Mouse (Mus musculus) midbrain, embryonic 12.5 days (tissue): ENCODE results near the gene Flad1. TPM values are rescaled to one million over a fixed set of nuclear protein-coding genes. Genes with fewer than 3 reads are reported as not detected.

ENCODE experiments used
- polyA plus RNA-seq: library from polyadenylated mRNA; unstranded; fragments of >200 nt; fragmentation: Nextera tagmentation; extraction: Ambion mirVana; gene quantifications from 2 replicates; pipeline ENCODE4 v1.2.1, GENCODE M21; 2016

Flad1 gene
- polyA plus RNA-seq, 1 experiment from 2014 or later, result 34.4 TPM

Other genes starting within 250 kb of the Flad1 start
- gene Clk2, start 247.1 kb downstream of the Flad1 start, polyA plus RNA-seq, result 42.3 and 46.5 TPM in 2 replicates
- 94.2 and 97.1 TPM in 2 replicates for gene Scamp3, start 234.4 kb downstream of the Flad1 start, polyA plus RNA-seq
- gene Fam189b, start 228.7 kb downstream of the Flad1 start, polyA plus RNA-seq, result 29.5 and 30.3 TPM in 2 replicates
- gene Gba, start 208.9 kb downstream of the Flad1 start, polyA plus RNA-seq, result 42.4 and 45.8 TPM in 2 replicates
- 105 and 107 TPM in 2 replicates for gene Thbs3, start 196.7 kb downstream of the Flad1 start, polyA plus RNA-seq
- gene Mtx1, start 184.8 kb downstream of the Flad1 start, polyA plus RNA-seq, result 183 and 185 TPM in 2 replicates
- 3.8 and 5.2 TPM in 2 replicates for gene Muc1, start 182.8 kb downstream of the Flad1 start, polyA plus RNA-seq
- 253 and 255 TPM in 2 replicates for gene Krtcap2, start 165.9 kb downstream of the Flad1 start, polyA plus RNA-seq
- 25.1 and 25.5 TPM in 2 replicates for gene Trim46, start 165.6 kb downstream of the Flad1 start, polyA plus RNA-seq
- gene Dpm3, start 152.5 kb downstream of the Flad1 start, polyA plus RNA-seq, result 72.2 and 76.1 TPM in 2 replicates
- 38.1 and 39.6 TPM in 2 replicates for gene Slc50a1, start 141.3 kb downstream of the Flad1 start, polyA plus RNA-seq
- 9.5 and 11.0 TPM in 2 replicates for gene Efna1, start 130.7 kb downstream of the Flad1 start, polyA plus RNA-seq
- gene Efna3, start 88.9 kb downstream of the Flad1 start, polyA plus RNA-seq, result 10.7 and 11.1 TPM in 2 replicates
- 16.8 and 17.3 TPM in 2 replicates for gene Efna4, start 73.8 kb downstream of the Flad1 start, polyA plus RNA-seq
- 35.0 and 37.0 TPM in 2 replicates for gene Adam15, start 61.9 kb downstream of the Flad1 start, polyA plus RNA-seq
- 0.22 and 0.29 TPM in 2 replicates for gene Dcst2, start 49.9 kb downstream of the Flad1 start, polyA plus RNA-seq
- gene Dcst1, start 46.6 kb downstream of the Flad1 start, polyA plus RNA-seq, result 0.20 and 0.65 TPM in 2 replicates
- gene Zbtb7b, start 17.1 kb downstream of the Flad1 start, polyA plus RNA-seq, result 0.63 and 0.71 TPM in 2 replicates
- gene Lenep, start 9.1 kb downstream of the Flad1 start, polyA plus RNA-seq, result 1.1 and 1.5 TPM in 2 replicates
- 291 and 306 TPM in 2 replicates for gene Cks1b, start 6.5 kb upstream of the Flad1 start, polyA plus RNA-seq
- 33.0 and 43.5 TPM in 2 replicates for gene Shc1, start 6.6 kb upstream of the Flad1 start, polyA plus RNA-seq
- gene Pygo2, start 18.3 kb upstream of the Flad1 start, polyA plus RNA-seq, result 52.5 and 58.3 TPM in 2 replicates
- 16.1 and 17.9 TPM in 2 replicates for gene Pbxip1, start 24.8 kb upstream of the Flad1 start, polyA plus RNA-seq
- gene Pmvk, start 42.7 kb upstream of the Flad1 start, polyA plus RNA-seq, result 73.7 and 77.9 TPM in 2 replicates
- gene Kcnn3, start 108.3 kb upstream of the Flad1 start, polyA plus RNA-seq, result 1.8 and 3.0 TPM in 2 replicates